Comparison of ENCODE assay signal across 12 mouse cellular contexts in the genomic region with DNA sequence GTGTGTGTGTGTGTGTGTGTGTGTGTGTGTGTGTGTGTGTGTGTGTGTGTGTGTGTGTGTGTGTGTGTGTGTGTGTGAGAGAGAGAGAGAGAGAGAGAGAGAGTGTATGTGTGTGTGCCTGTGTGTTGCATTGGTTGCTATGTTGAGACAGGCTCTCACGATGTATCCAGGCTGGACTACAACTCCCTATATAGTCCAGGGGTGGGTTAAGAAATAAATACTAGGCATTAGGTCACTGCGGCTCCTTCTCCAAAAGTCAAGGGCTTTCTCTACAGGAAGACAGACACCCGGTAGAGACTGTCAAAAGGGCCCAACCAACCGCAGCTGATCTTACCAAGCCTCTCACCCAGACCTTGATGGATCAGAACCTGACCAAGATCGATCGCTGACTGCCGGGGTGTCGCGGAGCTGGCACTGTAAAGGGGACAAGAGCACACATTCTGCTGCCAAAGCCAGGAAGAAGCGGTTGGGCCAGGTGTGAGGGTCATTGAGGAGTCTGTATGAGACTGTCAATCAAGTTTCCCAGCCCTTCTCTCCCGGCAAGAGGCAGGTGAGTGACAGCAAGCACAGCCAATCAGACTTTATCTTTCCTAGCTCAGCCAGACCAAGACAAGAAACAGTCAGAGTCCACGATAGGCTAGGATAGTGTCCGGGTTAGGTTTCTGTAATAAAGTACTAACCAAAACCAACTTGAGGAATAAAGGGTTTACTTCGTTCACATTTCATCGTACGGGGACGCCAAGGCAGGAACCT. TPM values are rescaled to one million over a fixed set of nuclear protein-coding genes. Genes with fewer than 3 reads are reported as not detected.
DNase-seq lines count a peak whose midpoint lies in the region; ATAC-seq and TF ChIP-seq lines count a peak whose summit lies in the region.
"Had no signal": no experiment of that assay in that cellular context is flagged by ENCODE, and none has a peak within 500 bp of the region (broad histone marks: within the 10 kb centered on the region; RNA-seq: fewer than 3 reads in every experiment).

No protein-coding gene starts in this region.

- intact Hi-C loops in left cerebral cortex, postnatal 25 days (cut with DNase I) = loop anchor here (2.0 to 10.0 kb wide), 4 partner anchors 1304 to 1694 kb away; no protein-coding TSS in a partner anchor

- H3K4me3 ChIP-seq in lung, postnatal 0 days (ENCODE audit: low read depth, low read length) = no peak overlapping the region
- H3K4me3 ChIP-seq: embryonic facial prominence, embryonic 12.5 days; heart, embryonic 12.5 days had no signal

- DNase-seq in heart, adult 11 months = peak; percentile 52
- DNase-seq in heart, adult 8-10 months (ENCODE audit: low spot score) = no peak
- DNase-seq in 3134 (ENCODE audit: extremely low read depth, insufficient read length, low spot score) (peak; percentile 25), R1 (ENCODE audit: low read depth, low spot score) (peak; percentile 93)
- DNase-seq in lung, postnatal 0 days (ENCODE audit: low spot score) = peak; percentile 17
- no peak for DNase-seq in left cerebral cortex, postnatal 25 days (ENCODE audit: low spot score in 2 of 2)
- DNase-seq in spleen, adult 18-20 months = no peak
- DNase-seq: thymus, adult 18-20 months had no signal

- no peak for TF ChIP-seq CTCF in lung, postnatal 0 days (IDR thresholded peaks at IDR 0.05)

- 54% methylated on average over 17 of the region's 17 CpGs for WGBS in lung, postnatal 0 days

- no peak overlapping the region for H3K27ac ChIP-seq in lung, postnatal 0 days (ENCODE audit: low read length)

- peak; percentile 35; the same call in 1 of the 2 replicates for ATAC-seq in lung, postnatal 0 days
- ATAC-seq: inflammation-experienced regulatory T-cells, adult 6 months had no signal

- no peaks in the 10 kb centered on the region for H3K9me3 ChIP-seq in lung, postnatal 0 days (ENCODE audit: low read length)
- H3K9me3 ChIP-seq: embryonic facial prominence, embryonic 12.5 days; heart, embryonic 12.5 days had no signal

- H3K27me3 ChIP-seq in lung, postnatal 0 days (replicated peaks; ENCODE audit: insufficient read depth, low read length) = no peaks in the 10 kb centered on the region
- H3K27me3 ChIP-seq: embryonic facial prominence, embryonic 12.5 days; heart, embryonic 12.5 days had no signal

- no peak overlapping the region for H3K4me2 ChIP-seq in lung, postnatal 0 days (replicated peaks; ENCODE audit: low read depth, low read length)
- H3K4me2 ChIP-seq: embryonic facial prominence, embryonic 12.5 days; heart, embryonic 12.5 days had no signal

- H3K36me3 ChIP-seq in lung, postnatal 0 days (ENCODE audit: insufficient read depth, low read length) = no peaks in the 10 kb centered on the region
- H3K36me3 ChIP-seq: embryonic facial prominence, embryonic 12.5 days; heart, embryonic 12.5 days had no signal

- no peak for TF ChIP-seq EP300 in lung, postnatal 0 days (IDR thresholded peaks at IDR 0.05)

- no peak overlapping the region for H3K9ac ChIP-seq in lung, postnatal 0 days (replicated peaks; ENCODE audit: low read depth)
- H3K9ac ChIP-seq: embryonic facial prominence, embryonic 12.5 days; heart, embryonic 12.5 days had no signal

- H3K4me1 ChIP-seq in lung, postnatal 0 days (ENCODE audit: insufficient read depth, low read depth, low read length) = no peaks in the 10 kb centered on the region
- H3K4me1 ChIP-seq: embryonic facial prominence, embryonic 12.5 days; heart, embryonic 12.5 days had no signal

RNA-seq across cellular contexts. Expression of a gene that starts 32.0 kb away (rescaled TPM):
- total RNA-seq in heart, adult 8-10 months (2022) = not detected
- polyA plus RNA-seq in lung, postnatal 0 days (2015; fragmentation: Nextera tagmentation; extraction: Ambion mirVana) = not detected in 2 replicates
- under 1 TPM; 0.21 to 0.25 TPM for total RNA-seq in left cerebral cortex, postnatal 25 days (2021)
- total RNA-seq: gastrocnemius, adult 18-20 months had no signal
- polyA plus RNA-seq: embryonic facial prominence, embryonic 12.5 days; heart, embryonic 12.5 days; inflammation-experienced regulatory T-cells, adult 6 months had no signal

Comparison
In these comparisons a context has a peak if more than half of its experiments do, and no peak if none do; other contexts are left out.
1. DNase-seq: peak in heart, adult 11 months (single experiment), 3134 (single experiment), R1 (single experiment) and lung, postnatal 0 days (single experiment); none in heart, adult 8-10 months (single experiment), left cerebral cortex, postnatal 25 days (0 of 2) and spleen, adult 18-20 months (0 of 2).